Mouse (Mus musculus) MEL (cell line): ENCODE data around the gene Styx. TPM values are rescaled to one million over a fixed set of nuclear protein-coding genes. Genes with fewer than 3 reads are reported as not detected.
A peak's percentile ranks its signal among the peaks of the same experiment; 100 is the strongest.

ENCODE experiments used
- DNase-seq: peaks from one replicate; pipeline ENCODE4 v3.0.0; 2011; ENCODE audit warnings: low read depth, low spot score
- H3K27ac ChIP-seq: 2 replicates; pipeline ENCODE4 v1.5.1; 2012; ENCODE audit warnings: low read depth, mild to moderate bottlenecking, control low read depth, low read length, moderate library complexity; ENCODE audit not compliant: control insufficient read depth
- H3K27me3 ChIP-seq, 2 experiments: fragments of 150-350 bp in 1 of 2; sonication (generic) in 1 of 2; 2 replicates each; pipeline ENCODE4 v1.6.1; 2012; ENCODE audit warnings: low read length in 2 of 2, mild to moderate bottlenecking in 2 of 2, improper control_type of control experiment in 1 of 2, moderate library complexity in 1 of 2; ENCODE audit not compliant: insufficient read depth in 2 of 2, control insufficient read depth in 1 of 2
- H3K36me3 ChIP-seq, 2 experiments: 2 replicates each; pipeline ENCODE4 v1.6.1; 2012 to 2014; ENCODE audit warnings: low read length in 2 of 2, improper control_type of control experiment in 1 of 2, inconsistent platforms in 1 of 2, mild to moderate bottlenecking in 1 of 2; ENCODE audit not compliant: insufficient read depth in 2 of 2, control insufficient read depth in 1 of 2
- H3K4me1 ChIP-seq, 2 experiments: fragments of 150-350 bp in 1 of 2; sonication (generic) in 1 of 2; 2 replicates each; pipeline ENCODE4 v1.6.1; 2012; ENCODE audit warnings: low read length in 2 of 2, improper control_type of control experiment in 1 of 2, mild to moderate bottlenecking in 1 of 2; ENCODE audit not compliant: insufficient read depth in 2 of 2, control insufficient read depth in 1 of 2
- H3K4me3 ChIP-seq, 2 experiments: fragments of 150-350 bp in 1 of 2; sonication (generic) in 1 of 2; 2 replicates each; pipeline ENCODE4 v1.5.1; 2012; ENCODE audit warnings: low read depth in 2 of 2, low read length in 2 of 2, mild to moderate bottlenecking in 2 of 2, moderate library complexity in 2 of 2, control low read depth in 1 of 2, improper control_type of control experiment in 1 of 2; ENCODE audit not compliant: control insufficient read depth in 1 of 2, insufficient read depth in 1 of 2
- H3K79me2 ChIP-seq: 2 replicates; pipeline ENCODE4 v1.6.1; 2012; ENCODE audit warnings: mild to moderate bottlenecking, low read length, moderate library complexity; ENCODE audit not compliant: control insufficient read depth, poor library complexity, insufficient read depth
- H3K9ac ChIP-seq: 2 replicates; pipeline ENCODE4 v1.6.1; 2012; ENCODE audit warnings: low read depth, mild to moderate bottlenecking, control low read depth, low read length, moderate library complexity; ENCODE audit not compliant: control insufficient read depth, poor library complexity, severe bottlenecking
- H3K9me3 ChIP-seq: fragments of 150-350 bp; sonication (generic); replicated peaks from 2 replicates; pipeline ENCODE4 v1.6.1; 2012; ENCODE audit warnings: mild to moderate bottlenecking, low read length, improper control_type of control experiment, moderate library complexity; ENCODE audit not compliant: insufficient read depth
- CHD2 ChIP-seq: IDR thresholded peaks from 2 replicates; pipeline ENCODE4 v1.6.1; 2011; ENCODE audit warnings: low read length, improper control_type of control experiment
- CTCF ChIP-seq, 3 experiments: IDR thresholded peaks in 2 of 3; conservative IDR thresholded peaks in 1 of 3; 2 replicates each; pipeline ENCODE4 v1.5.1; 2011 to 2012; ENCODE audit warnings: low read length in 3 of 3, low read depth in 2 of 3, mild to moderate bottlenecking in 2 of 3, improper control_type of control experiment in 1 of 3, inconsistent platforms in 1 of 3, mixed read lengths in 1 of 3, moderate library complexity in 1 of 3; ENCODE audit not compliant: control insufficient read depth in 1 of 3, insufficient read depth in 1 of 3, poor library complexity in 1 of 3, severe bottlenecking in 1 of 3
- ETS1 ChIP-seq: IDR thresholded peaks from 2 replicates; pipeline ENCODE4 v1.6.1; 2012; ENCODE audit warnings: low read depth, mild to moderate bottlenecking, inconsistent platforms, low read length, improper control_type of control experiment, moderate library complexity
- GATA1 ChIP-seq: IDR thresholded peaks from 2 replicates; pipeline ENCODE4 v1.6.1; 2011; ENCODE audit warnings: low read depth, low read length, improper control_type of control experiment
- JUND ChIP-seq: IDR thresholded peaks from 2 replicates; pipeline ENCODE4 v1.6.1; 2011; ENCODE audit warnings: low read depth, mild to moderate bottlenecking, improper control_type of control experiment, low read length
- KAT2A ChIP-seq: conservative IDR thresholded peaks from 2 replicates; pipeline ENCODE4 v1.6.1; 2012; ENCODE audit warnings: low read depth, low read length, improper control_type of control experiment, inconsistent platforms
- MAX ChIP-seq: IDR thresholded peaks from 2 replicates; pipeline ENCODE4 v1.6.1; 2011; ENCODE audit warnings: low read length, improper control_type of control experiment
- MYC ChIP-seq: IDR thresholded peaks from 2 replicates; pipeline ENCODE4 v1.6.1; 2011; ENCODE audit warnings: low read depth, mild to moderate bottlenecking, low read length, improper control_type of control experiment, moderate library complexity
- NRF1 ChIP-seq: IDR thresholded peaks from 2 replicates; pipeline ENCODE4 v1.6.1; 2014; ENCODE audit warnings: low read depth, mild to moderate bottlenecking, inconsistent platforms, low read length, improper control_type of control experiment, moderate library complexity; ENCODE audit not compliant: poor library complexity, insufficient read depth, severe bottlenecking
- POLR2A ChIP-seq, 2 experiments: IDR thresholded peaks; 2 replicates each; pipeline ENCODE4 v1.6.1; 2011 to 2012; ENCODE audit warnings: low read length in 2 of 2, mild to moderate bottlenecking in 2 of 2, control low read depth in 1 of 2, improper control_type of control experiment in 1 of 2, low read depth in 1 of 2, moderate library complexity in 1 of 2; ENCODE audit not compliant: control insufficient read depth in 1 of 2, insufficient read depth in 1 of 2, poor library complexity in 1 of 2
- POLR2AphosphoS5 ChIP-seq: IDR thresholded peaks from 2 replicates; pipeline ENCODE4 v1.6.1; 2012; ENCODE audit warnings: low read depth, borderline replicate concordance, mild to moderate bottlenecking, inconsistent platforms, low read length, moderate library complexity, mixed read lengths
- RAD21 ChIP-seq: IDR thresholded peaks from 2 replicates; pipeline ENCODE4 v1.6.1; 2011; ENCODE audit warnings: mild to moderate bottlenecking, low read depth, low read length, improper control_type of control experiment
- SMC3 ChIP-seq: IDR thresholded peaks from 2 replicates; pipeline ENCODE4 v1.6.1; 2011; ENCODE audit warnings: low read depth, low read length, improper control_type of control experiment
- TBP ChIP-seq: IDR thresholded peaks from 2 replicates; pipeline ENCODE4 v1.8.0; 2011; ENCODE audit warnings: low read depth, low read length, improper control_type of control experiment
- TCF12 ChIP-seq: IDR thresholded peaks from 2 replicates; pipeline ENCODE4 v1.6.1; 2014; ENCODE audit warnings: low read depth, mild to moderate bottlenecking, inconsistent platforms, low read length, improper control_type of control experiment, moderate library complexity
- UBTF ChIP-seq: IDR thresholded peaks from 2 replicates; pipeline ENCODE4 v1.6.1; 2012; ENCODE audit warnings: low read depth, mild to moderate bottlenecking, inconsistent platforms, low read length, improper control_type of control experiment, moderate library complexity, borderline replicate concordance; ENCODE audit not compliant: insufficient read depth
- USF1 ChIP-seq: IDR thresholded peaks from 2 replicates; pipeline ENCODE4 v1.6.1; 2014; ENCODE audit warnings: low read depth, mild to moderate bottlenecking, inconsistent platforms, low read length, improper control_type of control experiment, moderate library complexity
- USF2 ChIP-seq, 2 experiments: IDR thresholded peaks; 2 replicates each; pipeline ENCODE4 v1.6.1; 2011 to 2012; ENCODE audit warnings: improper control_type of control experiment in 2 of 2, low read length in 2 of 2, borderline replicate concordance in 1 of 2, inconsistent platforms in 1 of 2, low read depth in 1 of 2, mild to moderate bottlenecking in 1 of 2; ENCODE audit not compliant: insufficient read depth in 1 of 2
- ZC3H11A ChIP-seq: IDR thresholded peaks from 2 replicates; pipeline ENCODE4 v1.6.1; 2012; ENCODE audit warnings: low read depth, mild to moderate bottlenecking, inconsistent platforms, low read length, improper control_type of control experiment
- ZKSCAN1 ChIP-seq: IDR thresholded peaks from 2 replicates; pipeline ENCODE4 v1.6.1; 2012; ENCODE audit warnings: low read depth, mild to moderate bottlenecking, inconsistent platforms, low read length, improper control_type of control experiment, moderate library complexity
- ZMIZ1 ChIP-seq: IDR thresholded peaks from 2 replicates; pipeline ENCODE4 v1.6.1; 2012; ENCODE audit warnings: low read depth, mild to moderate bottlenecking, inconsistent platforms, low read length, improper control_type of control experiment, moderate library complexity
- ZNF384 ChIP-seq: IDR thresholded peaks from 2 replicates; pipeline ENCODE4 v1.6.1; 2012; ENCODE audit warnings: low read depth, mild to moderate bottlenecking, inconsistent platforms, low read length, improper control_type of control experiment
- polyA plus RNA-seq, 2 experiments: library from polyadenylated mRNA; stranded (reverse) in 1 of 2; unstranded in 1 of 2; fragments of >175 nt in 1 of 2; fragments of >200 nt in 1 of 2; gene quantifications; 2 replicates each; pipeline versions ENCODE4 v1.2.1 to v1.2.4; 2012; ENCODE audit warnings: low replicate concordance in 2 of 2, low read depth in 1 of 2; ENCODE audit not compliant: insufficient read length in 2 of 2, insufficient read depth in 1 of 2, missing spikeins in 1 of 2
- total RNA-seq: library from RNA; depleted of rRNA; stranded (reverse); fragments of 300-350 nt; gene quantifications from 2 replicates; pipeline ENCODE4 v1.2.3, GENCODE M21; 2012

Styx gene
- total and polyA plus RNA-seq, 3 experiments, result 18.0 to 27.2 TPM; not detected in 1

GRCm38 (mm10) chr14:45423220-45423619, 72.3 kb downstream of the Styx start:
- H3K9me3 ChIP-seq, result no peaks in the 10 kb centered on the region
- DNase-seq, result peak; percentile 78

GRCm38 (mm10) chr14:45430066-45430842, 79.4 kb downstream of the Styx start:
- Histone ChIP-seq H3K36me3 (no peaks in the 10 kb centered on the region), H3K4me1 (no peaks in the 10 kb centered on the region)
- TF ChIP-seq POLR2A (IDR thresholded peaks at IDR 0.05; ENCODE audit: control insufficient read depth in 1 of 2, insufficient read depth in 1 of 2, low read depth in 1 of 2, low read length in 2 of 2, poor library complexity in 1 of 2) (no peak), ZMIZ1 (no peak), MAX (no peak), TCF12 (no peak), SMC3 (no peak), ZC3H11A (no peak), NRF1 (no peak), TBP (no peak)

More at GRCm38 (mm10) chr14:45423220-45423619, 72.3 kb downstream of the Styx start:
- Histone ChIP-seq H3K27me3 (peaks cover 0 to 1% of the 10 kb centered on the region in 2 experiments; a peak in 1 of 4 replicates), H3K79me2 (no peaks in the 10 kb centered on the region), H3K9ac (no peak overlapping the region)
- TF ChIP-seq SMC3, result peak; percentile 66
- no peak for TF ChIP-seq JUND
- no peak for TF ChIP-seq POLR2A (IDR thresholded peaks at IDR 0.05; ENCODE audit: control insufficient read depth in 1 of 2, insufficient read depth in 1 of 2, low read depth in 1 of 2, low read length in 2 of 2, poor library complexity in 1 of 2)
- TF ChIP-seq USF1, result no peak
- TF ChIP-seq CHD2, result no peak
- TF ChIP-seq MAX, result no peak
- TF ChIP-seq TCF12, result no peak
- no peak for TF ChIP-seq POLR2AphosphoS5
- no peak for TF ChIP-seq USF2 (IDR thresholded peaks at IDR 0.05; ENCODE audit: borderline replicate concordance in 1 of 2, insufficient read depth in 1 of 2, low read depth in 1 of 2, low read length in 2 of 2)
- TF ChIP-seq CTCF (IDR thresholded peaks at IDR 0.05 in 2 of 3, conservative IDR thresholded peaks at IDR 0.05 in 1 of 3; ENCODE audit: control insufficient read depth in 1 of 3, insufficient read depth in 1 of 3, low read depth in 2 of 3, low read length in 3 of 3, poor library complexity in 1 of 3, severe bottlenecking in 1 of 3), result peak; percentile 40 to 78 (median 64)
- peak; percentile 99 for TF ChIP-seq ZNF384
- TF ChIP-seq UBTF, result no peak
- no peak for TF ChIP-seq KAT2A
- TF ChIP-seq ZKSCAN1, result peak; percentile 26; the same call in 1 of the 2 replicates
- TF ChIP-seq TBP, result no peak
- peak; percentile 71 for TF ChIP-seq RAD21
- no peak for TF ChIP-seq GATA1
- 0 out of 2 replicates have a peak, but pooled peaks have one; percentile 6 for TF ChIP-seq ZC3H11A
- no peak for TF ChIP-seq MYC
- no peak for TF ChIP-seq NRF1
- no peak for TF ChIP-seq ETS1
- TF ChIP-seq, all 39 proteins: peak for 6
- Histone ChIP-seq H3K27ac (no peak overlapping the region), H3K4me1 (no peaks in the 10 kb centered on the region), H3K4me3 (no peak overlapping the region), H3K36me3 (no peaks in the 10 kb centered on the region)

More at GRCm38 (mm10) chr14:45430066-45430842, 79.4 kb downstream of the Styx start:
- no peak overlapping the region for H3K27ac ChIP-seq
- no peak for DNase-seq
- no peaks in the 10 kb centered on the region for H3K27me3 ChIP-seq
- no peak overlapping the region for H3K9ac ChIP-seq
- H3K4me3 ChIP-seq, result no peak overlapping the region
- no peaks in the 10 kb centered on the region for H3K9me3 ChIP-seq
- no peaks in the 10 kb centered on the region for H3K79me2 ChIP-seq
